Mouse (Mus musculus) CH12.LX (cell line): Measurements from ENCODE around the gene Glis3. TPM values are rescaled to one million over a fixed set of nuclear protein-coding genes. Genes with fewer than 3 reads are reported as not detected.

ENCODE experiments used
- DNase-seq: peaks from one replicate; pipeline ENCODE4 v3.0.0-alpha.2; 2013; ENCODE audit errors: extremely low read depth
- H3K27ac ChIP-seq: 2 replicates; pipeline ENCODE4 v1.5.1; 2012; ENCODE audit warnings: low read depth, mild to moderate bottlenecking, control low read depth, moderate library complexity; ENCODE audit not compliant: insufficient read depth
- H3K27me3 ChIP-seq: replicated peaks from 2 replicates; pipeline ENCODE3; 2012; ENCODE audit warnings: inconsistent platforms
- H3K36me3 ChIP-seq, 2 experiments: replicated peaks in 1 of 2; 2 replicates each; pipeline versions ENCODE3 to v1.6.1; 2012; ENCODE audit warnings: inconsistent platforms in 1 of 2, low read length in 1 of 2, mild to moderate bottlenecking in 1 of 2, mixed read lengths in 1 of 2, moderate library complexity in 1 of 2; ENCODE audit not compliant: control insufficient read depth in 1 of 2, insufficient read depth in 1 of 2
- H3K4me1 ChIP-seq, 2 experiments: 2 replicates each; pipeline ENCODE4 v1.6.1; 2012; ENCODE audit warnings: inconsistent platforms in 1 of 2, moderate library complexity in 1 of 2; ENCODE audit not compliant: insufficient read depth in 2 of 2, control insufficient read depth in 1 of 2
- H3K4me2 ChIP-seq: 2 replicates; pipeline ENCODE4 v1.6.1; 2012; ENCODE audit warnings: low read depth, mild to moderate bottlenecking, control low read depth; ENCODE audit not compliant: poor library complexity, insufficient read depth, severe bottlenecking
- H3K4me3 ChIP-seq, 3 experiments: fragments of 150-350 bp in 1 of 3; sonication (generic) in 1 of 3; replicated peaks in 1 of 3; 2 replicates each; pipeline versions ENCODE3 to v1.5.1; 2011 to 2012; ENCODE audit warnings: low read depth in 2 of 3, low read length in 2 of 3, mild to moderate bottlenecking in 2 of 3, moderate library complexity in 2 of 3, control low read depth in 1 of 3, improper control_type of control experiment in 1 of 3, inconsistent platforms in 1 of 3, mixed read lengths in 1 of 3; ENCODE audit not compliant: poor library complexity in 1 of 3
- H3K79me2 ChIP-seq: replicated peaks from 2 replicates; pipeline ENCODE4 v1.6.1; 2012; ENCODE audit warnings: mild to moderate bottlenecking, moderate library complexity; ENCODE audit not compliant: control insufficient read depth, poor library complexity, insufficient read depth, severe bottlenecking; ENCODE audit errors: extremely low read depth
- H3K9ac ChIP-seq: 2 replicates; pipeline ENCODE4 v1.6.1; 2012; ENCODE audit warnings: low read depth, mild to moderate bottlenecking, control low read depth, moderate library complexity; ENCODE audit not compliant: insufficient read depth
- H3K9me3 ChIP-seq: replicated peaks from 2 replicates; pipeline ENCODE3; 2012; ENCODE audit warnings: low read length, inconsistent platforms, mixed read lengths
- CHD1 ChIP-seq: IDR thresholded peaks from 2 replicates; pipeline ENCODE4 v1.6.1; 2012; ENCODE audit warnings: low read depth, low read length, improper control_type of control experiment, inconsistent platforms
- CHD2 ChIP-seq: IDR thresholded peaks from 2 replicates; pipeline ENCODE4 v1.6.1; 2011; ENCODE audit warnings: low read length, improper control_type of control experiment
- CTCF ChIP-seq, 2 experiments: IDR thresholded peaks in 1 of 2; conservative IDR thresholded peaks in 1 of 2; 2 replicates each; pipeline ENCODE4 v1.5.1; 2011 to 2012; ENCODE audit warnings: low read depth in 2 of 2, low read length in 2 of 2, improper control_type of control experiment in 1 of 2, inconsistent platforms in 1 of 2, mild to moderate bottlenecking in 1 of 2, moderate library complexity in 1 of 2
- E2F4 ChIP-seq: IDR thresholded peaks from 2 replicates; pipeline ENCODE4 v1.6.1; 2011; ENCODE audit warnings: low read depth, low read length, improper control_type of control experiment; ENCODE audit not compliant: insufficient replicate concordance
- ELF1 ChIP-seq: IDR thresholded peaks from 2 replicates; pipeline ENCODE4 v1.6.1; 2014; ENCODE audit warnings: low read depth, mild to moderate bottlenecking, inconsistent platforms, low read length, improper control_type of control experiment
- GABPA ChIP-seq: IDR thresholded peaks from 2 replicates; pipeline ENCODE4 v1.6.1; 2012; ENCODE audit warnings: low read depth, low read length, improper control_type of control experiment, inconsistent platforms; ENCODE audit not compliant: insufficient replicate concordance
- HCFC1 ChIP-seq: IDR thresholded peaks from 2 replicates; pipeline ENCODE4 v1.6.1; 2012; ENCODE audit warnings: low read depth, mild to moderate bottlenecking, inconsistent platforms, low read length, improper control_type of control experiment
- IRF4 ChIP-seq: IDR thresholded peaks from 2 replicates; pipeline ENCODE4 v1.6.1; 2014; ENCODE audit warnings: low read depth, mild to moderate bottlenecking, inconsistent platforms, low read length, improper control_type of control experiment
- JUND ChIP-seq: conservative IDR thresholded peaks from 2 replicates; pipeline ENCODE4 v1.6.1; 2011; ENCODE audit warnings: low read depth, low read length, improper control_type of control experiment
- KAT2A ChIP-seq: IDR thresholded peaks from 2 replicates; pipeline ENCODE4 v1.6.1; 2012; ENCODE audit warnings: low read length, improper control_type of control experiment, inconsistent platforms; ENCODE audit not compliant: insufficient replicate concordance
- MAX ChIP-seq: IDR thresholded peaks from 2 replicates; pipeline ENCODE4 v1.6.1; 2011; ENCODE audit warnings: low read length, improper control_type of control experiment
- MAZ ChIP-seq: IDR thresholded peaks from 2 replicates; pipeline ENCODE4 v1.6.1; 2012; ENCODE audit warnings: low read depth, mild to moderate bottlenecking, inconsistent platforms, low read length, improper control_type of control experiment, moderate library complexity
- MEF2A ChIP-seq: IDR thresholded peaks from 2 replicates; pipeline ENCODE4 v1.6.1; 2014; ENCODE audit warnings: low read depth, mild to moderate bottlenecking, inconsistent platforms, low read length, improper control_type of control experiment, borderline replicate concordance
- MXI1 ChIP-seq: IDR thresholded peaks from 2 replicates; pipeline ENCODE4 v1.6.1; 2011; ENCODE audit warnings: mild to moderate bottlenecking, low read depth, low read length, improper control_type of control experiment
- MYC ChIP-seq: IDR thresholded peaks from 2 replicates; pipeline ENCODE4 v1.6.1; 2011; ENCODE audit warnings: low read depth, mild to moderate bottlenecking, improper control_type of control experiment, low read length
- PAX5 ChIP-seq: IDR thresholded peaks from 2 replicates; pipeline ENCODE4 v1.6.1; 2012; ENCODE audit warnings: low read length, inconsistent platforms, mixed read lengths
- POLR2AphosphoS2 ChIP-seq: IDR thresholded peaks from 2 replicates; pipeline ENCODE4 v1.6.1; 2011; ENCODE audit warnings: low read depth, low read length, improper control_type of control experiment
- RAD21 ChIP-seq: IDR thresholded peaks from 2 replicates; pipeline ENCODE4 v1.6.1; 2011; ENCODE audit warnings: low read depth, mild to moderate bottlenecking, low read length, improper control_type of control experiment, moderate library complexity
- RCOR1 ChIP-seq: conservative IDR thresholded peaks from 2 replicates; pipeline ENCODE4 v1.6.1; 2012; ENCODE audit warnings: low read depth, mild to moderate bottlenecking, inconsistent platforms, low read length, improper control_type of control experiment
- SIN3A ChIP-seq: IDR thresholded peaks from 2 replicates; pipeline ENCODE4 v1.6.1; 2012; ENCODE audit warnings: low read length, improper control_type of control experiment, inconsistent platforms
- SMC3 ChIP-seq: IDR thresholded peaks from 2 replicates; pipeline ENCODE4 v1.6.1; 2011; ENCODE audit warnings: low read depth, low read length, improper control_type of control experiment
- TCF12 ChIP-seq: IDR thresholded peaks from 2 replicates; pipeline ENCODE4 v1.6.1; 2014; ENCODE audit warnings: low read depth, mild to moderate bottlenecking, inconsistent platforms, low read length, improper control_type of control experiment
- UBTF ChIP-seq: IDR thresholded peaks from 2 replicates; pipeline ENCODE4 v1.6.1; 2012; ENCODE audit warnings: low read depth, mild to moderate bottlenecking, inconsistent platforms, low read length, improper control_type of control experiment, moderate library complexity
- USF1 ChIP-seq: IDR thresholded peaks from 2 replicates; pipeline ENCODE4 v1.6.1; 2014; ENCODE audit warnings: low read depth, mild to moderate bottlenecking, inconsistent platforms, low read length, improper control_type of control experiment
- USF2 ChIP-seq: conservative IDR thresholded peaks from 2 replicates; pipeline ENCODE4 v1.6.1; 2011; ENCODE audit warnings: low read depth, low read length, improper control_type of control experiment
- ZC3H11A ChIP-seq: IDR thresholded peaks from 2 replicates; pipeline ENCODE4 v1.6.1; 2012; ENCODE audit warnings: low read depth, mild to moderate bottlenecking, inconsistent platforms, low read length, improper control_type of control experiment
- ZKSCAN1 ChIP-seq: IDR thresholded peaks from 2 replicates; pipeline ENCODE4 v1.6.1; 2012; ENCODE audit warnings: low read depth, inconsistent platforms, low read length, improper control_type of control experiment, borderline replicate concordance
- ZNF384 ChIP-seq: IDR thresholded peaks from 2 replicates; pipeline ENCODE4 v1.6.1; 2012; ENCODE audit warnings: low read depth, low read length, improper control_type of control experiment, inconsistent platforms
- dilution Hi-C: fragments of 300-500 bp; cut with MboI; formaldehyde crosslinking; loops from 2 replicates; pipeline ENCODE4 v1.14.3; 2020; ENCODE audit warnings: low sequenced_read_pairs; ENCODE audit not compliant: extremely low pct_unique_long_range_greater_than_20kb, extremely low pct_ligation_motif_present
- in situ Hi-C: fragments of 300-500 bp; cut with MboI; formaldehyde crosslinking; loops from 3 replicates; pipeline ENCODE4 v1.14.3; 2019; ENCODE audit warnings: low sequenced_read_pairs, low pct_ligation_motif_present, low pct_unique_long_range_greater_than_20kb, mixed read lengths
- polyA plus RNA-seq: library from polyadenylated mRNA; unstranded; fragments of >175 nt; gene quantifications from 2 replicates; pipeline ENCODE4 v1.2.1, GENCODE M21; 2012; ENCODE audit warnings: low read depth; ENCODE audit not compliant: insufficient read length
- total RNA-seq, 2 experiments: library from RNA; depleted of rRNA; stranded (reverse); fragments of 300-350 nt in 1 of 2; fragments of >200 nt in 1 of 2; gene quantifications; 2 replicates each; pipeline ENCODE4 v1.2.3; 2012 to 2014

Glis3 gene
- total and polyA plus RNA-seq, 3 experiments, result not detected

GRCm38 (mm10) chr19:28227526-28227925, 452.4 kb downstream of the Glis3 start:
- Histone ChIP-seq H3K9me3 (no peaks in the 10 kb centered on the region), H3K9ac (no peak overlapping the region), H3K4me3 (no peak overlapping the region)
- dilution Hi-C loops, result no loop called here
- no peak for TF ChIP-seq JUND
- no peak for TF ChIP-seq MAX
- no peak for TF ChIP-seq GABPA
- no peak for TF ChIP-seq USF2
- TF ChIP-seq SMC3, result no peak
- no peak for TF ChIP-seq MXI1
- TF ChIP-seq ZC3H11A, result no peak
- no peak for TF ChIP-seq PAX5
- no peak for TF ChIP-seq RCOR1
- TF ChIP-seq TCF12, result no peak
- TF ChIP-seq POLR2AphosphoS2, result no peak
- no peak for TF ChIP-seq CTCF (conservative IDR thresholded peaks at IDR 0.05 in 1 of 2, IDR thresholded peaks at IDR 0.05 in 1 of 2; ENCODE audit: low read depth in 2 of 2, low read length in 2 of 2)
- no peak for TF ChIP-seq ELF1
- TF ChIP-seq ZNF384, result no peak
- no peak for TF ChIP-seq KAT2A
- TF ChIP-seq RAD21, result no peak
- TF ChIP-seq UBTF, result no peak
- no peak for TF ChIP-seq SIN3A
- TF ChIP-seq IRF4, result no peak
- TF ChIP-seq MEF2A, result no peak
- TF ChIP-seq, all 38 proteins: peak for 0
- Histone ChIP-seq H3K79me2 (no peaks in the 10 kb centered on the region), H3K4me1 (no peaks in the 10 kb centered on the region), H3K36me3 (no peaks in the 10 kb centered on the region), H3K27me3 (no peaks in the 10 kb centered on the region), H3K4me2 (no peak overlapping the region), H3K27ac (no peak overlapping the region)
- DNase-seq, result no peak
- in situ Hi-C loops, result no loop called here

GRCm38 (mm10) chr19:28225651-28226050, 454.2 kb downstream of the Glis3 start:
- DNase-seq, result no peak
- no peak overlapping the region for H3K9ac ChIP-seq
- H3K36me3 ChIP-seq, result no peaks in the 10 kb centered on the region
- H3K79me2 ChIP-seq, result no peaks in the 10 kb centered on the region
- TF ChIP-seq MXI1 (no peak), ELF1 (no peak), KAT2A (no peak), HCFC1 (no peak), CHD2 (no peak), UBTF (no peak), MAZ (no peak), MEF2A (no peak), MYC (no peak), ZKSCAN1 (no peak), CHD1 (no peak), SMC3 (no peak), JUND (no peak), SIN3A (no peak), E2F4 (no peak), USF1 (no peak)
- TF ChIP-seq, all 38 proteins: peak for 0
- dilution Hi-C loops (no loop called here), in situ Hi-C loops (no loop called here)
- Histone ChIP-seq H3K9me3 (no peaks in the 10 kb centered on the region), H3K4me1 (no peaks in the 10 kb centered on the region), H3K4me2 (no peak overlapping the region), H3K27me3 (no peaks in the 10 kb centered on the region), H3K27ac (no peak overlapping the region), H3K4me3 (no peak overlapping the region)
